Mouse (Mus musculus) limb, embryonic 14.5 days (tissue): ENCODE results near the gene Trim65. TPM values are rescaled to one million over a fixed set of nuclear protein-coding genes. Genes with fewer than 3 reads are reported as not detected.

Experiments
- ATAC-seq: fragments of 200-750 bp; cut with Nextera tagmentation; 2 replicates; pipeline ENCODE4 v1.8.0; 2017; ENCODE audit warnings: low read depth, moderate number of reproducible peaks, moderate TSS enrichment; ENCODE audit not compliant: low FRiP score
- DNase-seq: peaks from one replicate; pipeline ENCODE4 v3.0.0-alpha.2; 2015; ENCODE audit warnings: low spot score
- H3K27ac ChIP-seq: fragments of 300-500 bp; sonication (generic); replicated peaks from 2 replicates; pipeline ENCODE4 v1.5.1; 2014; ENCODE audit warnings: low read depth, mild to moderate bottlenecking, low read length, moderate library complexity, mixed read lengths
- H3K27me3 ChIP-seq: fragments of 300-500 bp; sonication (generic); 2 replicates; pipeline ENCODE4 v1.6.1; 2014; ENCODE audit warnings: low read length, mixed read lengths; ENCODE audit not compliant: control insufficient read depth, insufficient read depth
- H3K36me3 ChIP-seq: fragments of 300-500 bp; sonication (generic); 2 replicates; pipeline ENCODE4 v1.6.1; 2014; ENCODE audit warnings: mild to moderate bottlenecking, low read length, moderate library complexity, mixed read lengths; ENCODE audit not compliant: control insufficient read depth, insufficient read depth
- H3K4me1 ChIP-seq: fragments of 300-500 bp; sonication (generic); 2 replicates; pipeline ENCODE4 v1.6.1; 2014; ENCODE audit warnings: antibody characterized with exemption, low read length, mixed read lengths; ENCODE audit not compliant: control insufficient read depth, insufficient read depth
- H3K4me2 ChIP-seq: fragments of 300-500 bp; sonication (generic); replicated peaks from 2 replicates; pipeline ENCODE4 v1.6.1; 2014; ENCODE audit warnings: low read depth, mild to moderate bottlenecking, low read length, moderate library complexity; ENCODE audit not compliant: severe bottlenecking
- H3K4me3 ChIP-seq: fragments of 300-500 bp; sonication (generic); replicated peaks from 2 replicates; pipeline ENCODE4 v1.5.1; 2014; ENCODE audit warnings: low read length
- H3K9ac ChIP-seq: fragments of 300-500 bp; sonication (generic); 2 replicates; pipeline ENCODE4 v1.6.1; 2014; ENCODE audit warnings: mild to moderate bottlenecking, low read depth, low read length, moderate library complexity; ENCODE audit not compliant: severe bottlenecking
- H3K9me3 ChIP-seq: fragments of 300-500 bp; sonication (generic); 2 replicates; pipeline ENCODE4 v1.6.1; 2016; ENCODE audit warnings: low read length; ENCODE audit not compliant: control insufficient read depth
- POLR2A ChIP-seq: fragments of 200-500 bp; IDR thresholded peaks from 2 replicates; pipeline ENCODE4 v1.8.0; 2012; ENCODE audit warnings: inconsistent platforms, mild to moderate bottlenecking, moderate library complexity, borderline replicate concordance; ENCODE audit not compliant: insufficient read depth, insufficient read length; ENCODE audit errors: extremely low read depth
- WGBS: fragments of 180-500 bp; shearing (Covaris S2); extraction: QIAGEN DNeasy Blood & Tissue Kit; methylation state at CpG from one replicate; pipeline ENCODE4 v1.1.7; 2014; 5-methylcytosine and 5-hydroxymethylcytosine counted together
- polyA plus RNA-seq, 2 experiments: library from polyadenylated mRNA; depleted of rRNA in 1 of 2; stranded (reverse) in 1 of 2; unstranded in 1 of 2; fragments of >200 nt; fragmentation: Nextera tagmentation in 1 of 2; extraction: Ambion mirVana in 1 of 2; gene quantifications; 2 replicates each; pipeline versions ENCODE4 v1.2.1 to v1.2.3; 2012 to 2014

Gene Trim65
- polyA plus RNA-seq, 2 experiments, result 3.1 to 4.9 TPM

DNA sequence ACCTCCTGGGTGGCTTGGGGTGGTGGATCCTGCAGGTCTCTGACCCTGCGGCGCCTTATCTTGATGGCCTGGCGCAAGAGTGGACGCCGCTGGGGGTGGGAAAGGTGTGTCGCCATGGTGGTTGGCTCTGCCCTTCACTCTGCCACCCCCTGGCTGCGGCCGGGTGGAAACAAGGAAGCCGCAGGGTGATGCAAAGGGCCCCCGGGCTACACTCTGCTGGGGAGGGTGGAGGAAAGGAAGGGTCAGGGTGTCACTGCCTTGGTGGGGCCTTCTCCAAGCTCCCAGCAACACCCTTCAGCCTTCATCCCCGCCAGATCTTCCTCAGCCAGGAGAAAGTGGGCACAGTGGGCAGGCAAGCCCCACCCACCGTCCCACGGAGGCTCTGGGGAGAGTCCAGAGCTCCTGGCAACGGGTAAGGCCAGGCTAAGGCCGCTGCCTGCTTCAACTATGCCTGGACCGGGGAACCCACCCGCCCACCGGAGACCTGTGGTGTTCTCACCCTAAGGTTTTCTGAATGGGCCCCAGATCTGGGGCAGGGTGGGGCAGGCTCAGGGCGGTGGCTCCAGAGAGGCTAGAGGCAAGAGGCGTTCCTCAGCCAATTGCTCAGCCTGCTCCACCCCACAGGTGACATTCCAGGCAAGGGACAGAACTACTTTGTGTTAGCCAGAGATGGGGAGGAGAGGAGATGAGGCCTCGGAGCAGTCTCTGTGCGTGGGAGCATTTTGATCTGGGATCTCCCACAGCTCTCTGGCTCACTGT is 53.3 kb downstream of the Trim65 start, which contains the start of gene Unc13d:
TSS of gene Unc13d (minus strand) at position 516 of the 759 bp plus-strand sequence.
- peaks cover 14% of the 10 kb centered on the region; the same call in 1 of the 2 replicates for H3K4me1 ChIP-seq

DNA sequence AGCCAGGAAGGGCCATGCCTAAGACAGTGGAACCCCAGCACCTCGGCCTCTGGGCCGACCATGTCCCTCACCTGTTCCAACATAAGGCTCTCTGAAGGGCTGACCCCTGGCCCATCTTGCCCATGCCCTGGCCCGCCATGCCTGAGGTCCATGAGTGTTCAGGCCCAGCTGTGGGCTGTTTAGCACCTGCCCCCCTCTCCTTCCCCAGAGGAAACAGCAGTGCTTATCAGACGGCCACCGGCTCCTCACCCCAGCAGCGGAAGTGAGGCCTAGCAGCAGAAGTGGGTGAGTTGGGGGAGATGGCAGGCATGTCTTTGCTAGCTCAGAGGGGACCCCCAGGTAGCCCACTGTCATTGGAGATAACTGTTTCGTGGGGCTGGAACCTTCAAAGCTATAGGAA is 54.1 kb downstream of the Trim65 start:
- Histone ChIP-seq H3K9ac (no peak overlapping the region), H3K27me3 (no peaks in the 10 kb centered on the region), H3K36me3 (peaks cover 31% of the 10 kb centered on the region), H3K9me3 (no peaks in the 10 kb centered on the region), H3K27ac (no peak overlapping the region), H3K4me3 (no peak overlapping the region), H3K4me1 (peaks cover 14% of the 10 kb centered on the region; the same call in 1 of the 2 replicates), H3K4me2 (no peak overlapping the region)
- WGBS, result 81% methylated on average over 6 of the region's 7 CpGs
- ATAC-seq (no peak), DNase-seq (no peak)
- no peak for TF ChIP-seq POLR2A

More for the DNA sequence above, 53.3 kb downstream of the Trim65 start, which contains the start of gene Unc13d:
- H3K27me3 ChIP-seq, result no peaks in the 10 kb centered on the region
- H3K9me3 ChIP-seq, result no peaks in the 10 kb centered on the region
- ATAC-seq (peak; percentile 14; the same call in 1 of the 2 replicates), DNase-seq (no peak)
- no peak for TF ChIP-seq POLR2A
- peak within 1 kb of the TSS; percentile 38; the same call in 1 of the 2 replicates for H3K27ac ChIP-seq
- WGBS, result 58% methylated on average over 22 of the region's 22 CpGs
- peak within 1 kb of the TSS; percentile 43 for H3K4me2 ChIP-seq
- H3K36me3 ChIP-seq, result peaks cover 39% of the 10 kb centered on the region
- H3K4me3 ChIP-seq, result peak within 1 kb of the TSS; percentile 19
- H3K9ac ChIP-seq, result 0 out of 2 replicates have a peak within 1 kb of the TSS, but pooled peaks have one; percentile 34

DNA sequence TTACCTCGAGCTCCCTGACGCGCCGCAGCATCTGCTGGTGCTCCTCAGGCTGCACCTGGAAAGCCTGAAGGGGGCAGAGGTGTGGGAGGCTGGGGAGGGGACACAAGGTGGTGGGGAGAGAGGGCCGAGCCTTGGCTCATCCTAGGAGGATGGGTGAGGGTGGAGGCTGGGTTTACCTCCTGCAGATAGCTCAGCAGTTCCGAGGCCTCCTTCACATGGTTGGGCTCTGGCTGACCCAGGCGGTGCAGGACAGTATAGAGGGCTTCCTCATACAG is 54.7 kb downstream of the Trim65 start:
- Histone ChIP-seq H3K36me3 (peaks cover 26% of the 10 kb centered on the region), H3K4me1 (peaks cover 14% of the 10 kb centered on the region; the same call in 1 of the 2 replicates), H3K27me3 (no peaks in the 10 kb centered on the region), H3K4me3 (no peak overlapping the region), H3K4me2 (no peak overlapping the region), H3K27ac (no peak overlapping the region), H3K9ac (no peak overlapping the region), H3K9me3 (no peaks in the 10 kb centered on the region)
- WGBS, result 67% methylated on average over 7 of the region's 7 CpGs
- no peak for TF ChIP-seq POLR2A
- DNase-seq, result no peak
- no peak for ATAC-seq

DNA sequence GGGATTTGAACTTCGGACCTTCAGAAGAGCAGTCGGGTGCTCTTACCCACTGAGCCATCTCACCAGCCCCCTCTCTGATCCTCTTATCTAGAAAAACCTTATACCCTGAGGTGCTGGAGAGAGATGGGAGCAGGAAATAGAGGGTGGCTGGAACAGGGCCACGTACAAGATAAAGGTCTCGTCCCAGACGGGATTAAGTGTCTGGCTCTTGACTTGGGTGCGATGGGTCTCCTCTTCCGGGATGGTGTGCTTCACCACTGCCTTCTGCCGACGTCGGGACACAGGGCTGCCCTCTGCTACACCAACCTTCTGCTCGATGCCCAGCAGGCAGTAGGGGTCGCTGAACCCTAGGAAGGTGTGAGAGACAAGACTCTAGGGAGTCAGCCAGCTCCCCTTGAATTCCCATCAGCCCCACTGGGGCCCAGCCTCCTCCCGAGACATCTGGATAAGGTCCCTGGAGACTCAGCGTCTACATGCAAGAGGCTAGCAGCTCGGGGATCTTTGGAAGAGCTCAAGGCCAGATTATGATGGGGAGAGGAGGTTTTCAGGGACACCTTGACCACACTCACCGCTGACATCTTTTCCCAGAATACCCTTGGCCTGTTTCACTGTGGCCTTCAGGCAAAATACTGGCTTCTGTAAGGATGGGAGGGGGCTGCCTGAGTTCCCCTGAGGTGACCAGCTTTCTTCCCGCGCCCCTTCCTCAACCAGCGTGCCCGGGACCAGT is 55.2 kb downstream of the Trim65 start:
- H3K4me3 ChIP-seq, result no peak overlapping the region
- H3K27me3 ChIP-seq, result no peaks in the 10 kb centered on the region
- no peak for TF ChIP-seq POLR2A
- H3K9me3 ChIP-seq, result no peaks in the 10 kb centered on the region
- H3K36me3 ChIP-seq, result peaks cover 20% of the 10 kb centered on the region
- no peak overlapping the region for H3K4me2 ChIP-seq
- peaks cover 14% of the 10 kb centered on the region; the same call in 1 of the 2 replicates for H3K4me1 ChIP-seq
- H3K27ac ChIP-seq, result no peak overlapping the region
- ATAC-seq, result no peak
- H3K9ac ChIP-seq, result no peak overlapping the region
- no peak for DNase-seq
- 65% methylated on average over 14 of the region's 20 CpGs for WGBS

DNA sequence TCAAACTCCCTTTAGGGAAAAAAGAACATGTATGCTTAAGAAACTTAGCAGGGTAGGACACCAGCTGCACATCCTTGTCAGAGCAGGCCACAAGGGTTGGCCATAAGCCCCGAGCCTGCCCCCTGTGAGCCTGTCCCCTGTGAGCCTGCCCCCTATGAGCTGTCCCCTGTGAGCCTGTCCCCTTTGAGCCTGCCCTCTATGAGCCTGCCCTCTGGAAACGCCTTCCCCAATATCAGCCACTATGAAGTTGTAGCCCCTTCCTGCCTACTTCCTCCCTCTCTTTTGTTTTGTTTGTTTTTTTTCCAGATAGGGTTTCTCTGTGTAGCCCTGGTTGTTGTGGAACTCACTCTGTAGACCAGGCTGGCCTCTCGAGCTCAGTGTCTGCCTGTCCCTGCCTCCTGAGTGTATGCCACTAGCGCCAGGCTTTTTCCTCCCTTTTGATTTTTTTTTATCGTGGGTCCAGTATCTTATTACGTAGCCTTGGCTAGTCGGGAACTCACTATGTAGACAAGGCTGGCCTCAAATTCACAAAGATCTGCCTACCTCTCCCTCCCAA is 56.4 kb downstream of the Trim65 start:
- no peak overlapping the region for H3K27ac ChIP-seq
- H3K4me2 ChIP-seq, result no peak overlapping the region
- peaks cover 14% of the 10 kb centered on the region; the same call in 1 of the 2 replicates for H3K4me1 ChIP-seq
- DNase-seq (no peak), ATAC-seq (no peak)
- no peak for TF ChIP-seq POLR2A
- no peaks in the 10 kb centered on the region for H3K27me3 ChIP-seq
- peaks cover 9% of the 10 kb centered on the region for H3K36me3 ChIP-seq
- no peaks in the 10 kb centered on the region for H3K9me3 ChIP-seq
- WGBS, result 54% methylated on average over 7 of the region's 7 CpGs
- H3K9ac ChIP-seq, result no peak overlapping the region
- no peak overlapping the region for H3K4me3 ChIP-seq
